Mouse (Mus musculus): ENCODE results near the gene Ncan.
"Not testable (repeated sequence)": the region's sequence is repeated elsewhere in the genome, so short reads cannot be mapped to it uniquely, and the experiment has no call there.

The Ncan gene

GRCm38 (mm10) chr8:70081976-70082375 lies 38.7 kb downstream of the Ncan start:
- DNase-seq, result peak in 1 of 2 experiments; percentile 63

- no peak for DNase-seq
Measured at GRCm38 (mm10) chr8:70073682-70074081, 47.0 kb downstream of the Ncan start.

- DNase-seq, result no peak
Measured at GRCm38 (mm10) chr8:70073120-70073519, 47.6 kb downstream of the Ncan start.

GRCm38 (mm10) chr8:70072441-70073069 lies 48.1 kb downstream of the Ncan start, which contains the start of gene Tm6sf2:
Gene Tm6sf2, plus strand, starts transcription at chr8:70072924.
- peak in 1 of 2 experiments; percentile 15 for DNase-seq

- DNase-seq, result no peak
Measured at GRCm38 (mm10) chr8:70071836-70072440, 48.7 kb downstream of the Ncan start.

GRCm38 (mm10) chr8:70057721-70058120 lies 63.0 kb downstream of the Ncan start:
- DNase-seq, result no peak

GRCm38 (mm10) chr8:70050434-70050833 lies 70.2 kb downstream of the Ncan start:
- DNase-seq, result not testable (repeated sequence)

GRCm38 (mm10) chr8:70049662-70050061 lies 71.0 kb downstream of the Ncan start:
- DNase-seq, result no peak

GRCm38 (mm10) chr8:70043996-70044395 lies 76.7 kb downstream of the Ncan start:
- no peak for DNase-seq
